Mouse (Mus musculus) kidney, embryonic 15.5 days (tissue): ENCODE results near the gene Rab7b. TPM values are rescaled to one million over a fixed set of nuclear protein-coding genes. Genes with fewer than 3 reads are reported as not detected.

ENCODE experiments used
- ATAC-seq: fragments of 200-750 bp; cut with Nextera tagmentation; replicated peaks from 2 replicates; pipeline ENCODE4 v1.8.0; 2017; ENCODE audit warnings: moderate TSS enrichment; ENCODE audit not compliant: low FRiP score
- H3K27ac ChIP-seq: fragments of 300-500 bp; sonication (generic); 2 replicates; pipeline ENCODE4 v1.5.1; 2015; ENCODE audit warnings: mild to moderate bottlenecking, inconsistent platforms
- H3K27me3 ChIP-seq: fragments of 300-500 bp; sonication (generic); 2 replicates; pipeline ENCODE4 v1.6.1; 2015; ENCODE audit warnings: inconsistent platforms
- H3K36me3 ChIP-seq: fragments of 300-500 bp; sonication (generic); 2 replicates; pipeline ENCODE4 v1.6.1; 2015; ENCODE audit warnings: inconsistent platforms
- H3K4me1 ChIP-seq: fragments of 300-500 bp; sonication (generic); 2 replicates; pipeline ENCODE4 v1.6.1; 2015; ENCODE audit warnings: inconsistent platforms
- H3K4me2 ChIP-seq: fragments of 300-500 bp; sonication (generic); 2 replicates; pipeline ENCODE4 v1.6.1; 2015; ENCODE audit warnings: moderate library complexity, mild to moderate bottlenecking, inconsistent platforms
- H3K4me3 ChIP-seq: fragments of 300-500 bp; sonication (generic); replicated peaks from 2 replicates; pipeline ENCODE4 v1.5.1; 2015; ENCODE audit warnings: mild to moderate bottlenecking, inconsistent platforms
- H3K9ac ChIP-seq: fragments of 300-500 bp; sonication (generic); 2 replicates; pipeline ENCODE4 v1.6.1; 2015; ENCODE audit warnings: mild to moderate bottlenecking, inconsistent platforms
- H3K9me3 ChIP-seq: fragments of 300-500 bp; sonication (generic); replicated peaks from 2 replicates; pipeline ENCODE4 v1.6.1; 2016; ENCODE audit warnings: inconsistent platforms
- WGBS: fragments of 180-500 bp; shearing (Covaris S2); methylation state at CpG from one replicate; pipeline ENCODE4 v1.1.7; 2015; ENCODE audit warnings: mixed read lengths; 5-methylcytosine and 5-hydroxymethylcytosine counted together
- polyA plus RNA-seq: library from polyadenylated mRNA; unstranded; fragments of >200 nt; fragmentation: Nextera tagmentation; extraction: Ambion mirVana; gene quantifications from 2 replicates; pipeline ENCODE4 v1.2.1, GENCODE M21; 2015

The Rab7b gene
- polyA plus RNA-seq, 1 experiment from 2014 or later = 2.4 TPM

GRCm38 (mm10) chr1:131723549-131723948 is 35.1 kb downstream of the Rab7b start:
- no peak overlapping the region for H3K4me2 ChIP-seq
- H3K36me3 ChIP-seq = no peaks in the 10 kb centered on the region
- 76% methylated on average over 4 of the region's 4 CpGs for WGBS
- no peak overlapping the region for H3K27ac ChIP-seq
- H3K9ac ChIP-seq = no peak overlapping the region
- no peaks in the 10 kb centered on the region for H3K27me3 ChIP-seq
- H3K4me1 ChIP-seq = no peaks in the 10 kb centered on the region
- no peak overlapping the region for H3K4me3 ChIP-seq
- no peak for ATAC-seq
- H3K9me3 ChIP-seq = no peaks in the 10 kb centered on the region

GRCm38 (mm10) chr1:131726586-131726985 is 38.1 kb downstream of the Rab7b start:
- Histone ChIP-seq H3K27me3 (no peaks in the 10 kb centered on the region), H3K4me1 (peaks cover 10% of the 10 kb centered on the region), H3K4me2 (no peak overlapping the region), H3K36me3 (no peaks in the 10 kb centered on the region), H3K9ac (no peak overlapping the region), H3K27ac (no peak overlapping the region), H3K4me3 (no peak overlapping the region), H3K9me3 (no peaks in the 10 kb centered on the region)
- ATAC-seq = no peak
- 51% methylated on average over 6 of the region's 6 CpGs for WGBS

- Histone ChIP-seq H3K27ac (peak overlapping the region; percentile 60), H3K4me2 (no peak overlapping the region), H3K4me3 (no peak overlapping the region), H3K4me1 (peaks cover 25% of the 10 kb centered on the region), H3K9me3 (no peaks in the 10 kb centered on the region), H3K9ac (no peak overlapping the region), H3K36me3 (no peaks in the 10 kb centered on the region), H3K27me3 (no peaks in the 10 kb centered on the region)
- peak; percentile 83 for ATAC-seq
- 57% methylated on average over 12 of the region's 12 CpGs for WGBS
These were observed 42.3 kb downstream of the Rab7b start for GRCm38 (mm10) chr1:131730639-131731437.

- Histone ChIP-seq H3K9me3 (no peaks in the 10 kb centered on the region), H3K36me3 (no peaks in the 10 kb centered on the region), H3K4me2 (no peak overlapping the region), H3K4me1 (peaks cover 30% of the 10 kb centered on the region), H3K27me3 (no peaks in the 10 kb centered on the region), H3K27ac (peak overlapping the region; percentile 29; the same call in 1 of the 2 replicates), H3K4me3 (no peak overlapping the region), H3K9ac (no peak overlapping the region)
- peak; percentile 37 for ATAC-seq
- 42% methylated on average over 13 of the region's 13 CpGs for WGBS
These were observed 45.1 kb downstream of the Rab7b start for GRCm38 (mm10) chr1:131733474-131734180.

GRCm38 (mm10) chr1:131734657-131735273 is 46.3 kb downstream of the Rab7b start:
- H3K27ac ChIP-seq = no peak overlapping the region
- no peaks in the 10 kb centered on the region for H3K27me3 ChIP-seq
- no peaks in the 10 kb centered on the region for H3K9me3 ChIP-seq
- H3K9ac ChIP-seq = no peak overlapping the region
- no peak for ATAC-seq
- peaks cover 31% of the 10 kb centered on the region for H3K4me1 ChIP-seq
- 92% methylated on average over 6 of the region's 6 CpGs for WGBS
- no peak overlapping the region for H3K4me2 ChIP-seq
- no peaks in the 10 kb centered on the region for H3K36me3 ChIP-seq
- no peak overlapping the region for H3K4me3 ChIP-seq

- no peaks in the 10 kb centered on the region for H3K36me3 ChIP-seq
- no peak for ATAC-seq
- no peak overlapping the region for H3K4me3 ChIP-seq
- no peak overlapping the region for H3K4me2 ChIP-seq
- H3K9ac ChIP-seq = no peak overlapping the region
- H3K9me3 ChIP-seq = no peaks in the 10 kb centered on the region
- H3K27ac ChIP-seq = no peak overlapping the region
- no peaks in the 10 kb centered on the region for H3K27me3 ChIP-seq
- 86% methylated on average over 9 of the region's 9 CpGs for WGBS
- peaks cover 30% of the 10 kb centered on the region for H3K4me1 ChIP-seq
These were observed 48.0 kb downstream of the Rab7b start for GRCm38 (mm10) chr1:131736494-131736893.

GRCm38 (mm10) chr1:131737269-131737668 is 48.8 kb downstream of the Rab7b start:
- H3K9me3 ChIP-seq = no peaks in the 10 kb centered on the region
- no peak for ATAC-seq
- peaks cover 29% of the 10 kb centered on the region for H3K4me1 ChIP-seq
- H3K36me3 ChIP-seq = no peaks in the 10 kb centered on the region
- no peaks in the 10 kb centered on the region for H3K27me3 ChIP-seq
- 64% methylated on average over 5 of the region's 5 CpGs for WGBS
- no peak overlapping the region for H3K9ac ChIP-seq
- H3K27ac ChIP-seq = no peak overlapping the region
- no peak overlapping the region for H3K4me3 ChIP-seq
- no peak overlapping the region for H3K4me2 ChIP-seq

- H3K9ac ChIP-seq = no peak overlapping the region
- no peak overlapping the region for H3K27ac ChIP-seq
- H3K4me2 ChIP-seq = no peak overlapping the region
- no peak for ATAC-seq
- WGBS = 86% methylated on average over 1 of the region's 1 CpGs
- no peaks in the 10 kb centered on the region for H3K9me3 ChIP-seq
- H3K4me1 ChIP-seq = peaks cover 19% of the 10 kb centered on the region
- H3K36me3 ChIP-seq = no peaks in the 10 kb centered on the region
- no peak overlapping the region for H3K4me3 ChIP-seq
- no peaks in the 10 kb centered on the region for H3K27me3 ChIP-seq
These were observed 50.3 kb downstream of the Rab7b start for GRCm38 (mm10) chr1:131738760-131739159.

- Histone ChIP-seq H3K9ac (no peak overlapping the region), H3K36me3 (no peaks in the 10 kb centered on the region), H3K27ac (no peak overlapping the region), H3K27me3 (no peaks in the 10 kb centered on the region), H3K4me2 (no peak overlapping the region), H3K9me3 (no peaks in the 10 kb centered on the region), H3K4me1 (peaks cover 15% of the 10 kb centered on the region; the same call in 1 of the 2 replicates), H3K4me3 (no peak overlapping the region)
- no peak for ATAC-seq
- 93% methylated on average over 9 of the region's 9 CpGs for WGBS
These were observed 51.1 kb downstream of the Rab7b start for GRCm38 (mm10) chr1:131739481-131740160.

- 71% methylated on average over 10 of the region's 10 CpGs for WGBS
- H3K36me3 ChIP-seq = no peaks in the 10 kb centered on the region
- no peaks in the 10 kb centered on the region for H3K9me3 ChIP-seq
- H3K27me3 ChIP-seq = 0 out of 2 replicates have a peak, but pooled peaks cover 2% of the 10 kb centered on the region
- no peak for ATAC-seq
- no peak within 1 kb of the TSS for H3K27ac ChIP-seq
- no peak within 1 kb of the TSS for H3K9ac ChIP-seq
- no peak within 1 kb of the TSS for H3K4me3 ChIP-seq
- peaks cover 13% of the 10 kb centered on the region; the same call in 1 of the 2 replicates for H3K4me1 ChIP-seq
- H3K4me2 ChIP-seq = no peak within 1 kb of the TSS
These were observed 55.5 kb downstream of the Rab7b start, which contains the start of gene Slc26a9 for GRCm38 (mm10) chr1:131743868-131744464. Slc26a9 (plus strand) TSS chr1:131744022.

GRCm38 (mm10) chr1:131745391-131745790 is 56.9 kb downstream of the Rab7b start:
- H3K9ac ChIP-seq = no peak overlapping the region
- H3K9me3 ChIP-seq = no peaks in the 10 kb centered on the region
- H3K27ac ChIP-seq = no peak overlapping the region
- H3K4me3 ChIP-seq = no peak overlapping the region
- no peak for ATAC-seq
- H3K27me3 ChIP-seq = 0 out of 2 replicates have a peak, but pooled peaks cover 3% of the 10 kb centered on the region
- 46% methylated on average over 5 of the region's 5 CpGs for WGBS
- H3K4me1 ChIP-seq = peaks cover 6% of the 10 kb centered on the region; the same call in 1 of the 2 replicates
- H3K4me2 ChIP-seq = no peak overlapping the region
- H3K36me3 ChIP-seq = no peaks in the 10 kb centered on the region
